Mouse (Mus musculus): Measurements from ENCODE around the gene Scaf4. TPM values are rescaled to one million over a fixed set of nuclear protein-coding genes. Genes with fewer than 3 reads are reported as not detected.

Scaf4 gene
- total and polyA plus RNA-seq, 2 experiments from 2014 or later, result 9.5 to 15.7 TPM

DNA sequence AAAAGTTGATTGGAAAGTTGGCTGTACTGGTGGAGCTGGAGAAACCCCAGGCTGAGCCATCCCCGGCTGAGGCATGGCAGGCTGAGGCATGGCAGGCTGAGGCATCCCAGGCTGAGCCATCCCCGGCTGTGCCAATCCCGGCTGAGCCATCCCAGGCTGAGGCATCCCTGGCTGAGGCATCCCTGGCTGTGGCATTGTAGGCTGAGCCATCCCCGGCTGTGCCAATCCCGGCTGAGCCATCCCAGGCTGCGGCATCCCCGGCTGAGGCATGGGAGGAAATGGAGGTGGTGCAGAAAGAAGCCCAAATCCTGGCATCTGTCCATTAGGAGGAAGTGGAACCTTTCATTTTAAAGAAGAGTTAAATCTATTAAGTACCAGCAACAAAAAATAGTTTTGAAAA lies 34.2 kb downstream of the Scaf4 start:
- ATAC-seq (ENCODE audit: insufficient read depth, low read depth), result no peak
- TF ChIP-seq EP300 (IDR thresholded peaks at IDR 0.05; ENCODE audit: low read depth) (no peak), CTCF (IDR thresholded peaks at IDR 0.05; ENCODE audit: low read depth) (no peak)
- Histone ChIP-seq H3K9ac (replicated peaks; ENCODE audit: low read depth, low read length) (no peak overlapping the region), H3K27ac (ENCODE audit: low read depth) (no peak overlapping the region), H3K36me3 (replicated peaks; ENCODE audit: control insufficient read depth, insufficient read depth, low read length) (peaks cover 95% of the 10 kb centered on the region), H3K4me1 (ENCODE audit: control insufficient read depth, insufficient read depth) (no peaks in the 10 kb centered on the region), H3K27me3 (ENCODE audit: control insufficient read depth, insufficient read depth, low read length) (no peaks in the 10 kb centered on the region), H3K4me3 (ENCODE audit: low read depth, low read length) (no peak overlapping the region), H3K4me2 (ENCODE audit: low read depth, low read length) (no peak overlapping the region), H3K9me3 (replicated peaks; ENCODE audit: control insufficient read depth, low read length) (no peaks in the 10 kb centered on the region)
- DNase-seq (ENCODE audit: low spot score), result no peak
- 92% methylated on average over 7 of the region's 7 CpGs for WGBS

DNA sequence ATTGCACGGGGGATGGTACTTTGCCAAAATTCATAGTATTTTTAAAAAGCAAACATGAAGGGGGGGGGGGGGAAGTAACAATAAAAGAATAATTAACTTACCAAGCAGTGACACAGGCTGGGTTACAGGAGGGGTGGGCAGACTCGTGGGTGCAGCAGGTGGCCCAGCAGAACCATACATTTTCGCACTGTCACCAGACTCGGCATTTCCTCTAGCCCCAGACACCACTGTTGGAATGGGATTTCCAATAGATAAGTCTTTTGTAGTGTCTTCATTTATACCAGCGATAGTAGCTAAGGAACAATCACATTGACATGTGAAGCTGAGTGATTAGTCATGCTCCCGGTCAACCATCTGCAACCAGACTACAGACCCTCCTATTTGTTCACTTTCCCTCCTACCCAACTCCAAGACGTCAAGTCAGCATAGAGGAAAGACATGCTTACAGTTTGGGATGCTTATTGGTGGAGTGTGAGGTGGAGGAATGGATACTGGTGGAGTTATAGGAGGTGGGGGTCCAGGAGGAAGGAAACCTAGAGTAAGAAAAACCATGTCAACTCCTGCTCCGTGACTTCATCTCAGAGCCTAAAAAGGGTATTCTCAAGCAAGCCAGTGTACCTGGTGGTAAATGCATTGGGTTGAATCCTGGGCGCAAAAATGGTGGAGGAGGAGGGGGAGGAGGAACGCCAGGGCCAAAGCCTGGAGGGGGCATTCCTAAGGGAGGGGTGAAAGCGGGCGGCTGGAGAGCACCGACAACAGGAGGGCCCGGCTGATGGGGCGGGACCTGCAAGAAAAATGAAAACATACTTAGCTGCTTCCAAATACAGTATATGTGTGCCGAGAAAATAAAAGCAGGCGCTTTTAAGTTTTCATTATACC lies 41.6 kb downstream of the Scaf4 start:
- no peak for DNase-seq (ENCODE audit: low spot score)
- WGBS, result 69% methylated on average over 17 of the region's 17 CpGs
- Histone ChIP-seq H3K4me3 (ENCODE audit: low read depth, low read length) (no peak overlapping the region), H3K4me1 (ENCODE audit: control insufficient read depth, insufficient read depth) (no peaks in the 10 kb centered on the region), H3K9ac (replicated peaks; ENCODE audit: low read depth, low read length) (no peak overlapping the region), H3K4me2 (ENCODE audit: low read depth, low read length) (no peak overlapping the region), H3K9me3 (replicated peaks; ENCODE audit: control insufficient read depth, low read length) (no peaks in the 10 kb centered on the region), H3K27me3 (ENCODE audit: control insufficient read depth, insufficient read depth, low read length) (no peaks in the 10 kb centered on the region), H3K36me3 (replicated peaks; ENCODE audit: control insufficient read depth, insufficient read depth, low read length) (peaks cover 92% of the 10 kb centered on the region), H3K27ac (ENCODE audit: low read depth) (no peak overlapping the region)
- ATAC-seq (ENCODE audit: insufficient read depth, low read depth), result peak; percentile 30; the same call in 1 of the 2 replicates
- TF ChIP-seq CTCF (IDR thresholded peaks at IDR 0.05; ENCODE audit: low read depth) (no peak), EP300 (IDR thresholded peaks at IDR 0.05; ENCODE audit: low read depth) (no peak)

DNA sequence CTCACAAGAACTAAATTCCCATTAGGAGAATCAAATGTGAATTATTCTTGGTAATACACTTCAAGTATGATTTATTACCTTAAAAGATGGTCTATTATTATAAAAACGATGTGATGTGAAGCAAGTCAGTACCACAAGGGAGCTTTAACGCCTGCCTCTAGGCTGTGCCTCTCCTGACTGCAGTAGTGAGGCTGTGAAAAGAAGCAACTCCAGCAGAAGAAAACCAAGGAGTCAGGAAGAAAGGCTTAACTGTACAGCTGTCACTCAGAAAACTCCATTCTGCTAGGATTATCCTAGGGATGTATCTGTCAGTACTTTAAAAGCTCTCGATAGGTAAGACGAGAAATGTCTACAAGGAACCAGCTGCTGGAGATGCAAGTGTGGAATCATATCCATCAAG lies 42.4 kb downstream of the Scaf4 start:
- WGBS, result 90% methylated on average over 4 of the region's 4 CpGs
- no peaks in the 10 kb centered on the region for H3K9me3 ChIP-seq (replicated peaks; ENCODE audit: control insufficient read depth, low read length)

DNA sequence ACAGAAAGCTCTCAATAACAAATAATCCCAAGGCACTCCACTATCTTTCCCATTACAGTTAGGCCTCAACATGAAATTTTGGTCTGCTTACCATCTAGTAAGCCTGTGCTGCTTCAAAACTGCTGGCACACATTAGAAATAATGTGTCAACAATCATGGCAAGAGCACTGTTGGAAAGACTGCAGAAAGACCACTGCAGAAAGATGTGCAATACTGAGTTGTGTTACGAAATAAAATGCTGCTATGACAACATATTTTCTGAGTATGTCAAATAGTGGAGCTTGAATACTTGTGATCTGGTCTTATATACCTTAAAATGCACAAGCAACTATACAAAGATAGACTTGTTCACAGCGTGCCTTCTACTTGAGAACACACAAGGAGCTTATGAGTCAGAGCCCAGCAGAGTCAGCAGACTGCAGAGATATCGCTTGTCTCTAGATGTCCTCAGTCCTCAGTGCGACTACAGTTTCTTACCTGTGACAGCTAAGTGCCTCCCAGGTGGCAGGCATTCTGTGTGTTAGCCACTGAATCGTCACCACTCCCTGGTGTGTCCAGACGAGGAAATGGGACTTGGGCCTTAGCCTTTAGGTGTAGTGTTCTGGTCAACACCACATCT lies 45.1 kb downstream of the Scaf4 start:
- peaks cover 60% of the 10 kb centered on the region for H3K36me3 ChIP-seq (replicated peaks; ENCODE audit: control insufficient read depth, insufficient read depth, low read length)
- ATAC-seq (ENCODE audit: insufficient read depth, low read depth) (no peak), DNase-seq (ENCODE audit: low spot score) (no peak)
- TF ChIP-seq EP300 (IDR thresholded peaks at IDR 0.05; ENCODE audit: low read depth) (no peak), CTCF (IDR thresholded peaks at IDR 0.05; ENCODE audit: low read depth) (no peak)
- H3K9ac ChIP-seq (replicated peaks; ENCODE audit: low read depth, low read length), result no peak overlapping the region
- H3K27ac ChIP-seq (ENCODE audit: low read depth), result no peak overlapping the region
- 85% methylated on average over 6 of the region's 6 CpGs for WGBS
- no peak overlapping the region for H3K4me2 ChIP-seq (ENCODE audit: low read depth, low read length)
- peaks cover 11% of the 10 kb centered on the region for H3K4me1 ChIP-seq (ENCODE audit: control insufficient read depth, insufficient read depth)
- H3K4me3 ChIP-seq (ENCODE audit: low read depth, low read length), result no peak overlapping the region
- no peaks in the 10 kb centered on the region for H3K27me3 ChIP-seq (ENCODE audit: control insufficient read depth, insufficient read depth, low read length)
- H3K9me3 ChIP-seq (replicated peaks; ENCODE audit: control insufficient read depth, low read length), result no peaks in the 10 kb centered on the region

More for the DNA sequence above, 42.4 kb downstream of the Scaf4 start:
- DNase-seq (ENCODE audit: low spot score) (no peak), ATAC-seq (ENCODE audit: insufficient read depth, low read depth) (no peak)
- Histone ChIP-seq H3K27me3 (ENCODE audit: control insufficient read depth, insufficient read depth, low read length) (no peaks in the 10 kb centered on the region), H3K36me3 (replicated peaks; ENCODE audit: control insufficient read depth, insufficient read depth, low read length) (peaks cover 84% of the 10 kb centered on the region), H3K4me2 (ENCODE audit: low read depth, low read length) (no peak overlapping the region), H3K9ac (replicated peaks; ENCODE audit: low read depth, low read length) (no peak overlapping the region), H3K4me1 (ENCODE audit: control insufficient read depth, insufficient read depth) (no peaks in the 10 kb centered on the region), H3K27ac (ENCODE audit: low read depth) (no peak overlapping the region), H3K4me3 (ENCODE audit: low read depth, low read length) (no peak overlapping the region)
- TF ChIP-seq CTCF (IDR thresholded peaks at IDR 0.05; ENCODE audit: low read depth), result no peak
- TF ChIP-seq EP300 (IDR thresholded peaks at IDR 0.05; ENCODE audit: low read depth), result no peak

DNA sequence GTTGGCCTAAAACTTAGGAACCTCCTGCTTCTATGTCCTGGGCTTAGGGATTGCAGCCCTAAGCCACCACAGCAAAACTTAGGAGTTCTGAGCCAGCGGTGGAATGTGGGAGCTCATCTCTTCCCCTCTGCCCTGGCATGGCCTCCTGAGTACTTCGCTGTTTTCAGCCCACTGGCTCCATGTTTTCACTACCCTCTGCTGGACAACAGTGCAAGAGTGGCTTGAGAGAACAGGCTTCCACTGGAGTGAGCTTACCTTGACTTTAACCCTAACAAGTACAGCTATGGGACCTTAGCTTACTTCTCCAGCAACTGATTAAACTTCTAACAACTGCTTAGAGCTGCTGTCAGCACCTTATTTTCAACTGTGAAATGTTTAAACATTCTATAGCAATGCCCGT lies 49.1 kb downstream of the Scaf4 start:
- ATAC-seq (ENCODE audit: insufficient read depth, low read depth), result peak; percentile 75
- Histone ChIP-seq H3K9ac (replicated peaks; ENCODE audit: low read depth, low read length) (no peak overlapping the region), H3K4me1 (ENCODE audit: control insufficient read depth, insufficient read depth) (peaks cover 12% of the 10 kb centered on the region), H3K4me3 (ENCODE audit: low read depth, low read length) (no peak overlapping the region), H3K4me2 (ENCODE audit: low read depth, low read length) (no peak overlapping the region), H3K27ac (ENCODE audit: low read depth) (peak overlapping the region; percentile 55), H3K36me3 (replicated peaks; ENCODE audit: control insufficient read depth, insufficient read depth, low read length) (peaks cover 21% of the 10 kb centered on the region), H3K27me3 (ENCODE audit: control insufficient read depth, insufficient read depth, low read length) (no peaks in the 10 kb centered on the region), H3K9me3 (replicated peaks; ENCODE audit: control insufficient read depth, low read length) (no peaks in the 10 kb centered on the region)
- peak; percentile 20 for DNase-seq (ENCODE audit: low spot score)
- TF ChIP-seq EP300 (IDR thresholded peaks at IDR 0.05; ENCODE audit: low read depth) (no peak), CTCF (IDR thresholded peaks at IDR 0.05; ENCODE audit: low read depth) (peak; percentile 42)
- WGBS, result 52% methylated on average over 3 of the region's 3 CpGs
